Mouse (Mus musculus): Measurements from ENCODE around the gene Fpgs.

- no peak for TF ChIP-seq CTCF (IDR thresholded peaks at IDR 0.05; ENCODE audit: extremely low read depth, insufficient read length, insufficient replicate concordance, low read depth, low read length)
- no peak for TF ChIP-seq POLR2A (IDR thresholded peaks at IDR 0.05; ENCODE audit: low read depth, low read length)
Observed at GRCm38 (mm10) chr2:32642813-32643212, 61.1 kb downstream of the Fpgs start.

Measured in small intestine, adult 2 months (tissue).